Mouse (Mus musculus): ENCODE measurements around the gene Dcbld2.

- TF ChIP-seq CTCF (IDR thresholded peaks at IDR 0.05; ENCODE audit: low read depth, low read length) = no peak
- no peak for TF ChIP-seq POLR2A (IDR thresholded peaks at IDR 0.05; ENCODE audit: extremely low read depth, insufficient read depth, low read length)
Measured at GRCm38 (mm10) chr16:58414801-58415200, 6.6 kb downstream of the Dcbld2 start.

Measured in liver, adult 2 months (tissue).